Mouse (Mus musculus) lung, postnatal 10 days (tissue): ENCODE results near the gene Thbs2.

ENCODE experiments used
- DNase-seq: peaks from one replicate; pipeline ENCODE4 v3.0.0; 2021

Gene Thbs2

GRCm38 (mm10) chr17:14693994-14694374 lies at the start of gene Thbs2:
Thbs2 (minus strand) TSS chr17:14694235.
- peak; percentile 82 for DNase-seq

- no peak for DNase-seq
Measured at GRCm38 (mm10) chr17:14735493-14736004, 41.5 kb upstream of the Thbs2 start.

GRCm38 (mm10) chr17:14734380-14734779 lies 40.3 kb upstream of the Thbs2 start:
- no peak for DNase-seq

GRCm38 (mm10) chr17:14733941-14734340 lies 39.9 kb upstream of the Thbs2 start:
- no peak for DNase-seq

GRCm38 (mm10) chr17:14733027-14733426 lies 39.0 kb upstream of the Thbs2 start:
- no peak for DNase-seq

GRCm38 (mm10) chr17:14730629-14731028 lies 36.6 kb upstream of the Thbs2 start:
- DNase-seq = no peak

GRCm38 (mm10) chr17:14727481-14727880 lies 33.4 kb upstream of the Thbs2 start:
- DNase-seq = no peak

- no peak for DNase-seq
Measured at GRCm38 (mm10) chr17:14724786-14725185, 30.8 kb upstream of the Thbs2 start.

GRCm38 (mm10) chr17:14721325-14721724 lies 27.3 kb upstream of the Thbs2 start:
- DNase-seq = no peak

- DNase-seq = no peak
Measured at GRCm38 (mm10) chr17:14720912-14721311, 26.9 kb upstream of the Thbs2 start.

GRCm38 (mm10) chr17:14720227-14720626 lies 26.2 kb upstream of the Thbs2 start:
- peak; percentile 75 for DNase-seq

GRCm38 (mm10) chr17:14718801-14719200 lies 24.8 kb upstream of the Thbs2 start:
- DNase-seq = no peak

- DNase-seq = peak; percentile 47
Measured at GRCm38 (mm10) chr17:14714782-14715181, 20.7 kb upstream of the Thbs2 start.

GRCm38 (mm10) chr17:14714374-14714773 lies 20.3 kb upstream of the Thbs2 start:
- DNase-seq = no peak

GRCm38 (mm10) chr17:14711784-14712183 lies 17.7 kb upstream of the Thbs2 start:
- no peak for DNase-seq

- no peak for DNase-seq
Measured at GRCm38 (mm10) chr17:14711032-14711431, 17.0 kb upstream of the Thbs2 start.

GRCm38 (mm10) chr17:14706066-14706465 lies 12.0 kb upstream of the Thbs2 start:
- DNase-seq = no peak

- no peak for DNase-seq
Measured at GRCm38 (mm10) chr17:14705466-14705865, 11.4 kb upstream of the Thbs2 start.

GRCm38 (mm10) chr17:14703771-14704170 lies 9.7 kb upstream of the Thbs2 start:
- DNase-seq = no peak

GRCm38 (mm10) chr17:14703268-14703667 lies 9.2 kb upstream of the Thbs2 start:
- no peak for DNase-seq

GRCm38 (mm10) chr17:14702701-14703100 lies 8.7 kb upstream of the Thbs2 start:
- no peak for DNase-seq

GRCm38 (mm10) chr17:14701891-14702290 lies 7.9 kb upstream of the Thbs2 start:
- DNase-seq = no peak

GRCm38 (mm10) chr17:14700204-14700603 lies 6.2 kb upstream of the Thbs2 start:
- peak; percentile 44 for DNase-seq

- no peak for DNase-seq
Measured at GRCm38 (mm10) chr17:14698188-14698587, 4.2 kb upstream of the Thbs2 start.

GRCm38 (mm10) chr17:14697096-14697495 lies 3.1 kb upstream of the Thbs2 start:
- peak; percentile 83 for DNase-seq
